Mouse (Mus musculus) regulatory T cell (primary cell): ENCODE data around the gene Krr1.

Experiments
- in situ Hi-C: fragments of 300-600 bp; cut with MboI, MseI; formaldehyde crosslinking; loops from one replicate; pipeline ENCODE4 v1.15.1; 2025; ENCODE audit warnings: high pct_unique_total_duplicates

The Krr1 gene

GRCm38 (mm10) chr10:111972542-111973361 is at the start of gene Krr1:
Krr1 (plus strand) TSS chr10:111972664.
- in situ Hi-C loops, result loop anchor here (10.0 kb wide), 1 partner anchor 952 kb away; the partner anchor contains the start of gene Atxn7l3b

- in situ Hi-C loops, result loop anchor here (5.0 kb wide), 1 partner anchor 416 kb away; the partner anchor contains the start of gene Phlda1
These were observed 48.8 kb upstream of the Krr1 start for GRCm38 (mm10) chr10:111923503-111924135.

GRCm38 (mm10) chr10:111924141-111924540 is 48.3 kb upstream of the Krr1 start:
- in situ Hi-C loops, result loop anchor here (5.0 kb wide), 1 partner anchor 417 kb away; the partner anchor contains the start of gene Phlda1

GRCm38 (mm10) chr10:111924716-111925488 is 47.6 kb upstream of the Krr1 start:
- in situ Hi-C loops, result loop anchor here (5.0 to 25.0 kb wide), 2 partner anchors 418 to 613 kb away; partner anchors contain the start of gene Phlda1

GRCm38 (mm10) chr10:111925489-111925860 is 47.0 kb upstream of the Krr1 start:
- in situ Hi-C loops, result loop anchor here (25.0 kb wide), 1 partner anchor 613 kb away; no protein-coding TSS in a partner anchor

DNA sequence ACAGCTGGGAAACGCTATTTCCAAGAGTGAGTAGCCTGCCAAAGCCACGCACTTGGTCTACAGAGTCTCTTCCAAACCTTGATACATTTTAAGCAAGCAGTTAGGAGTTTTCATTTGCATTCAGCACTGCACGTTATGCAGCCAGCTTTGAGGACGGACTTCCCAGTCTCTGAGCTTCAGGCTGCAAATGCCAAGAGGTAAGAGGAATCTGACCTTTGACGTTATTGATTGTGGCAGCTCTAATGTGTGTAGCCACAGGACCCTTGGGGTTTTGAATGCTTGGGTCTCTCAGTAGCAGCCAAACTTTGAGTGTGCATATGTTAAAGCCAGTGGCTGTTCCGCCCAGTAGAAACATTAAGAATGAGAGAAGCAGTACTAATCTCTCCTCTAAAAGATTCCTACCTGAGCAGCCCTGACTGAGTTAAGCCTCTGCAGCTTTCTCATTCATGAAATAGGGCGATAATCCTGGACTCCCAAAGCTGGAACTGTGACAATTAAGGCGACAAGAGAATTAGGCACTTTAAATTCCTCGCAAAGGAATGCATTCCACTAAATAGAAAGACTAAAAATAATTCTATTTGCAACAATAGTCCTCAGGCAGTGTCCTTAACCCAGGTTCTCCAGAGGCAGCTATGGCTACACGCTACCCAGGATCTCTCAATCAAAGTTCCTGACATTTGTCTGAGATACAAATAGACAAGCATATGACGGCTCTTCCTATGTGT is 39.7 kb upstream of the Krr1 start:
- in situ Hi-C loops, result loop anchor here (25.0 kb wide), 1 partner anchor 620 kb away; no protein-coding TSS in a partner anchor

GRCm38 (mm10) chr10:111935207-111935606 is 37.3 kb upstream of the Krr1 start:
- in situ Hi-C loops, result loop anchor here (25.0 kb wide), 1 partner anchor 623 kb away; no protein-coding TSS in a partner anchor

DNA sequence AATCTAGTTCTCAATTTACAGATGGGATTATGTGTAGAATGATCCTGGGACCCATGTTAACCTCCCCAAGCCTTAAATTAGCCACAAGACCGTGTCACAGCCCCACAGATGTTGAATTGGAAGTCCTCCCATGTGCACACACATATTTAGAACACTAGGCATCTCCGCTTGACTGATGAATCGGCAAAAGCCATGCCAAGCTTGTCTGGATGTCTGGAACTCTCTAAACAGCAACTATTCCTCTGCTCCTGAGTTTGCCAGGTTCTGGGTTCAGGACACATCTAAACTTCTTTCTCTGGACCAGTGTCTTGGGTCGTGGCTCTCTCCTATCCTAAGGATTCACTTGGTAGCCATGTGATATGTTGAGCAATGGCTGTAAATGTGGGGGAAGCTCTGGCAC is 36.4 kb upstream of the Krr1 start:
- in situ Hi-C loops, result loop anchor here (25.0 kb wide), 1 partner anchor 624 kb away; no protein-coding TSS in a partner anchor

DNA sequence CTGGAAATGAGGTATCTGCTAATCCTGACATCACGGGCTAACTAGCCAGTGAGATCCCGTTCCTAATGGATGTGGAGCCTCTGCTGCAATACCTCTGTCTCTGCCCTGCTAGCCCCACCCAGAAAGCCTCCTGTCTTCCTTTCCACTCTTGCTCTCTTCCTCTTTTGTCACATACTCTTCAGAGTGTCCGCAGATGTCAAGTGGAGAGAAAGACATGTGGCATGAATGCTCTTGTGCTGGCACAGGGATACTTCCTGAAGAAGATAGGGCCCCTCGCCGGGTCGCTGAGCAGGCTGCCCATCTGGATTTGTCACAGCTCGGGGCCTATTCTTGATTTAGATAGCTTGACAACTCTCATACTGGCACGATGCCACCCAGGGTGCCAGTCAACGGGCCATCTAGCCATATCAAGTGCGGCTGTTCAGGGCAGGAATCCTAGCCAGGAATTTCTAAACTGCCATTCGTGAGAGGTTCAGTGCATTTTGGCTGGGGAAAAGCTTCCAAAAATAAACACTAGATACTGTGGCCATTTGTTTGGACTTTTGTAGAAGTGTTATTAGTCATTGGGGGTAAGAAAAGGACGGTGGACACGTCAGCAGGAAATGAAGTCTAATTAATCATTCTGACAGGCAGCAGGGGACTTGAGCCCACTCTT is 35.8 kb upstream of the Krr1 start:
- in situ Hi-C loops, result loop anchor here (25.0 kb wide), 1 partner anchor 624 kb away; no protein-coding TSS in a partner anchor

DNA sequence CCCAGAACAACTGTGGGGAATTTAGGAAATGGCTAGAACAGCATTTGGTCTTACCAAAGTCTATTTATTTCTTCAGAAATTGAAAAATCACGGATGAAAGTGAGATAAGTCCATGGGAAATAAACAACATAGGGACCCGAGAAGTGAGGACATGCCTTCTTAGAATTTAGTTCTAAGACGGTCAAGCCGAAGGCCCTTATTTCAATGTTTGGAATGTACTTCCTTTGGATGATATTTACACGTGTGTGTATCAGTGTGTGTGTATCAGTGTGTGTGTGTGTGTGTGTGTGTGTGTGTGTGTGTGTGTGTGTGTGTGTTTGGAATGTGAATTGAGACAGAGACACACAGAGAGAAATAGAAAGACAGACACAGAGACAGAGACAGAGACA is 35.3 kb upstream of the Krr1 start:
- in situ Hi-C loops, result loop anchor here (25.0 kb wide), 1 partner anchor 625 kb away; no protein-coding TSS in a partner anchor

GRCm38 (mm10) chr10:111943026-111943425 is 29.4 kb upstream of the Krr1 start:
- in situ Hi-C loops, result loop anchor here (25.0 kb wide), 1 partner anchor 631 kb away; no protein-coding TSS in a partner anchor

DNA sequence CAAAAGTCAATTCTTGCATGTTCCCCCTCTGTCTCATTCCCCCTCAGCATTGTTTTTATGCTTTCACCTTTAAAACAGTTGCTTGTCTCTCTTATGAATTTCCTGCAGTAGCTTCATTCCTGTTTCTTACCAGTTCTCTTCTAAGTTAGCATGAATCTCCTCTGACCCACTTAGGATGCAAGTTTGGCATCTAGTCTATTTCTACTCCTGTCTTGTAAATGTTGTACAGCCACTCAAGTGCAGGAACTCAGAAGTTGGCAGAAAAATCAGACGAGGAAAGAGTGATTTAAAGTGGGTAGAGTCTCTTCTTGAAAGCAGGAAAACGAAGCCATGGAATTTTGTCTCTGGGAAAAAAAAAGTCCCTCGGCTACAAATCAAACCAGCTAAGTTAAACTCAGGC is 26.9 kb upstream of the Krr1 start:
- in situ Hi-C loops, result loop anchor here (25.0 kb wide), 1 partner anchor 633 kb away; no protein-coding TSS in a partner anchor

DNA sequence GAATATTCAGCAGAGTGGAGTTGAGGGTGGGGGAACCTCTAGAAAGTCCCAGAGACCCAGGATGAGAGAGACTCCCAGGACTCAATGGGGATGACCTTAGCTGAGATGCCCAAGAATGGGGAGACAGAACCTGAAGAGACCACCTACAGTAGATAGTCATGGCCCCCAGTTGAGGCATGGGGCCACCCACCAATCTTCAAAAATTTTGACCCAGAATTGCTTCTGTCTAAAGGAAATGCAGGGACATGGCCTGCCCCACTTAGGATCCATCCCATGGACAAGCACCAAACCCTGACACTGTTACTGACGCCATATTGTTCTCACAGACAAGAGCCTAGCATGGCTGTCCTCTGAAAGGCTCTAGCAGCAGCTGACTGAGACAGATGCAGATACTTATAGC is 24.4 kb upstream of the Krr1 start:
- in situ Hi-C loops, result loop anchor here (25.0 kb wide), 1 partner anchor 636 kb away; no protein-coding TSS in a partner anchor

DNA sequence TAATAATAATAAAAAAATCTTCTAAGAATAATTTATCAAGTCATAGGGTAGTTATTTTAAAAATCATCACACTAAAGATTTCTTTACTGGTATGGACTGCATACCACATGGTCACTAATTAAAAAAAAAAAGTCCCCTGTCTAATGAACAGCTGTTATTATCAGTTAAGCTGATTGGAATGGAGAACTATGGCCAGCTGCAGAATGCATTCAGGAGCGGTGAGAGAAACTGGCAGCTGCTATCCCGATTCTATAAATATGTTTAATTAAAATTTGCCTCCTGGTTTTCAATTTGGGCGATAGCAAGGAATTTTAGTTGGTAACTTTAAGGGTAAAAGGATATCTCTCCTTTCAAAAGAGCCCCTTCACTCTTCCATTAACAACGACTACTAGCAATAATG is 23.5 kb upstream of the Krr1 start:
- in situ Hi-C loops, result loop anchor here (25.0 kb wide), 1 partner anchor 637 kb away; no protein-coding TSS in a partner anchor

GRCm38 (mm10) chr10:111955836-111956235 is 16.6 kb upstream of the Krr1 start:
- in situ Hi-C loops, result no loop called here

DNA sequence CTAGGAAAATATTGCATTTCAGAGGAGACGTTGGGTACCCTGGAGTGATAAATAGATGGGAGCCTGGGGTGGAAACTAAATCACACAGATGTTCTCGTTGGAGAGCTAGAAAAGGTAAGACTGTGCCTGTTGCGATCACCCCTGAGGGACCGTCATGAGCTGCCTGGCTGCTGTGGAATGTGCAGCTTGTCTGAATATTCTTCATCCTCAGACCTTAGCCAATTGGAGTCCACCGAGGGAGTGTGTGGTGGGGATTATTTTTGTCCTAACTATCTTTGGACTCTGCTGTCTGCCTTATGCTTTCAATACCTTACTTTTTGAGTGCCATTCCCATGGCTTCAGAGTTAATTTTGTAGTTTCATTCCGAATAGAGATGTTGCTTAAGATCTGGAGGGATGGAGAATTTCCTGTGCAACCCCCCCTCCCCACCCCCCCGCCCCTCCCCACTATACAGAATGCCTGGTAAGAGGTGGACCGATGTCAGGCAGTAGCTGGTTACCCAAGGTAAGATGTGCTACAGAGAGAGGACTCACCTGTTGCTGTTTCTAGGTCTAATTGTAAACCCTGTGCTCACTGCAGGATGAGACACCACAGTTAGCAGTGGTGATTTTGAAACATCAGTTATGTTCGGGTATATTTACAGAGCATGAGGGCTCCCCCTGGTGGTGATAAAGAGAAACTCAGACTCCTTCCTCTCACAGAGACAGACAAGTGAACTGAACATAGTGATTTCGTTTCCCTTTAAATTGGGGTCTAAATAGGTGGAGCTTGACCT is 15.0 kb upstream of the Krr1 start:
- in situ Hi-C loops, result no loop called here

- in situ Hi-C loops, result no loop called here
These were observed 14.4 kb upstream of the Krr1 start for GRCm38 (mm10) chr10:111958046-111958421.

- in situ Hi-C loops, result no loop called here
These were observed 13.1 kb upstream of the Krr1 start for GRCm38 (mm10) chr10:111959353-111959752.

GRCm38 (mm10) chr10:111960459-111960858 is 12.0 kb upstream of the Krr1 start:
- in situ Hi-C loops, result loop anchor here (5.0 kb wide), 1 partner anchor 458 kb away; no protein-coding TSS in a partner anchor
